Mouse (Mus musculus) heart, embryonic 13.5 days (tissue): Measurements from ENCODE around the gene Ltf. TPM values are rescaled to one million over a fixed set of nuclear protein-coding genes. Genes with fewer than 3 reads are reported as not detected.

ENCODE experiments used
- ATAC-seq: fragments of 200-750 bp; cut with Nextera tagmentation; 2 replicates; pipeline ENCODE4 v1.8.0; 2017; ENCODE audit warnings: moderate TSS enrichment; ENCODE audit not compliant: insufficient number of reproducible peaks, low FRiP score, low TSS enrichment; ENCODE audit errors: extremely low read depth
- H3K27ac ChIP-seq: fragments of 300-500 bp; sonication (generic); replicated peaks from 2 replicates; pipeline ENCODE4 v1.5.1; 2015; ENCODE audit warnings: moderate library complexity, mild to moderate bottlenecking, inconsistent platforms
- H3K27me3 ChIP-seq: fragments of 300-500 bp; sonication (generic); replicated peaks from 2 replicates; pipeline ENCODE4 v1.6.1; 2015; ENCODE audit warnings: mild to moderate bottlenecking, inconsistent platforms
- H3K36me3 ChIP-seq: fragments of 300-500 bp; sonication (generic); 2 replicates; pipeline ENCODE4 v1.6.1; 2015; ENCODE audit warnings: mild to moderate bottlenecking, inconsistent platforms
- H3K4me1 ChIP-seq: fragments of 300-500 bp; sonication (generic); 2 replicates; pipeline ENCODE4 v1.6.1; 2015; ENCODE audit warnings: inconsistent platforms
- H3K4me2 ChIP-seq: fragments of 300-500 bp; sonication (generic); 2 replicates; pipeline ENCODE4 v1.6.1; 2015; ENCODE audit warnings: inconsistent platforms, mild to moderate bottlenecking, moderate library complexity
- H3K4me3 ChIP-seq: fragments of 300-500 bp; sonication (generic); 2 replicates; pipeline ENCODE4 v1.5.1; 2015; ENCODE audit warnings: moderate library complexity, mild to moderate bottlenecking, inconsistent platforms
- H3K9ac ChIP-seq: fragments of 300-500 bp; sonication (generic); 2 replicates; pipeline ENCODE4 v1.6.1; 2015; ENCODE audit warnings: inconsistent platforms, mild to moderate bottlenecking, moderate library complexity
- H3K9me3 ChIP-seq: fragments of 300-500 bp; sonication (generic); 2 replicates; pipeline ENCODE4 v1.6.1; 2016; ENCODE audit warnings: inconsistent platforms
- WGBS: fragments of 180-500 bp; shearing (Covaris S2); methylation state at CpG from one replicate; pipeline ENCODE4 v1.1.7; 2015; ENCODE audit warnings: mixed read lengths; 5-methylcytosine and 5-hydroxymethylcytosine counted together
- polyA plus RNA-seq: library from polyadenylated mRNA; unstranded; fragments of >200 nt; fragmentation: Nextera tagmentation; extraction: Ambion mirVana; gene quantifications from 2 replicates; pipeline ENCODE4 v1.2.1, GENCODE M21; 2015

Gene Ltf
- 1.1 TPM in 2 replicates for polyA plus RNA-seq

GRCm38 (mm10) chr9:111019022-111019421, at the start of gene Ltf:
Gene Ltf, plus strand, starts transcription at chr9:111019271.
- WGBS: 67% methylated on average over 5 of the region's 5 CpGs
- Histone ChIP-seq H3K36me3 (no peaks in the 10 kb centered on the region), H3K4me2 (no peak within 1 kb of the TSS), H3K27me3 (no peaks in the 10 kb centered on the region), H3K4me1 (no peaks in the 10 kb centered on the region), H3K4me3 (no peak within 1 kb of the TSS), H3K9ac (no peak within 1 kb of the TSS), H3K27ac (no peak within 1 kb of the TSS), H3K9me3 (no peaks in the 10 kb centered on the region)
- ATAC-seq: no peak

GRCm38 (mm10) chr9:110979411-110979810, 39.7 kb upstream of the Ltf start:
- no peaks in the 10 kb centered on the region for H3K4me1 ChIP-seq
- no peaks in the 10 kb centered on the region for H3K27me3 ChIP-seq
- 90% methylated on average over 11 of the region's 11 CpGs for WGBS
- H3K36me3 ChIP-seq: no peaks in the 10 kb centered on the region
- ATAC-seq: no peak
- H3K9me3 ChIP-seq: no peaks in the 10 kb centered on the region
- H3K4me3 ChIP-seq: no peak overlapping the region
- no peak overlapping the region for H3K9ac ChIP-seq
- H3K27ac ChIP-seq: no peak overlapping the region
- no peak overlapping the region for H3K4me2 ChIP-seq

- WGBS: 64% methylated on average over 4 of the region's 4 CpGs
- Histone ChIP-seq H3K36me3 (no peaks in the 10 kb centered on the region), H3K4me3 (no peak overlapping the region), H3K27ac (no peak overlapping the region), H3K27me3 (no peaks in the 10 kb centered on the region), H3K9ac (no peak overlapping the region), H3K9me3 (no peaks in the 10 kb centered on the region), H3K4me1 (no peaks in the 10 kb centered on the region), H3K4me2 (no peak overlapping the region)
- ATAC-seq: no peak
Observed at GRCm38 (mm10) chr9:110982351-110982750, 36.7 kb upstream of the Ltf start.

- Histone ChIP-seq H3K9ac (no peak overlapping the region), H3K4me3 (no peak overlapping the region), H3K27ac (no peak overlapping the region), H3K9me3 (no peaks in the 10 kb centered on the region), H3K4me2 (no peak overlapping the region), H3K27me3 (no peaks in the 10 kb centered on the region), H3K36me3 (no peaks in the 10 kb centered on the region), H3K4me1 (0 out of 2 replicates have a peak, but pooled peaks cover 3% of the 10 kb centered on the region)
- ATAC-seq: no peak
- WGBS: 85% methylated on average over 9 of the region's 9 CpGs
Observed at GRCm38 (mm10) chr9:110984096-110984495, 35.0 kb upstream of the Ltf start.

GRCm38 (mm10) chr9:110985541-110985940, 33.5 kb upstream of the Ltf start:
- Histone ChIP-seq H3K27me3 (no peaks in the 10 kb centered on the region), H3K9ac (no peak overlapping the region), H3K4me1 (peaks cover 8% of the 10 kb centered on the region; the same call in 1 of the 2 replicates), H3K4me3 (no peak overlapping the region), H3K4me2 (no peak overlapping the region), H3K27ac (no peak overlapping the region), H3K9me3 (no peaks in the 10 kb centered on the region), H3K36me3 (no peaks in the 10 kb centered on the region)
- ATAC-seq: no peak
- WGBS: 91% methylated on average over 5 of the region's 5 CpGs

GRCm38 (mm10) chr9:110985951-110986350, 33.1 kb upstream of the Ltf start:
- H3K4me1 ChIP-seq: peaks cover 8% of the 10 kb centered on the region; the same call in 1 of the 2 replicates
- no peaks in the 10 kb centered on the region for H3K9me3 ChIP-seq
- no peak overlapping the region for H3K4me3 ChIP-seq
- H3K9ac ChIP-seq: no peak overlapping the region
- no peaks in the 10 kb centered on the region for H3K36me3 ChIP-seq
- no peaks in the 10 kb centered on the region for H3K27me3 ChIP-seq
- 80% methylated on average over 8 of the region's 8 CpGs for WGBS
- H3K27ac ChIP-seq: no peak overlapping the region
- ATAC-seq: no peak
- H3K4me2 ChIP-seq: no peak overlapping the region

GRCm38 (mm10) chr9:110987331-110987730, 31.7 kb upstream of the Ltf start:
- no peak overlapping the region for H3K4me3 ChIP-seq
- no peak overlapping the region for H3K4me2 ChIP-seq
- no peaks in the 10 kb centered on the region for H3K27me3 ChIP-seq
- no peak overlapping the region for H3K9ac ChIP-seq
- no peak for ATAC-seq
- H3K9me3 ChIP-seq: no peaks in the 10 kb centered on the region
- H3K36me3 ChIP-seq: no peaks in the 10 kb centered on the region
- WGBS: 68% methylated on average over 4 of the region's 4 CpGs
- peaks cover 8% of the 10 kb centered on the region; the same call in 1 of the 2 replicates for H3K4me1 ChIP-seq
- no peak overlapping the region for H3K27ac ChIP-seq

GRCm38 (mm10) chr9:110988078-110988477, 31.0 kb upstream of the Ltf start:
- Histone ChIP-seq H3K9ac (no peak overlapping the region), H3K27me3 (no peaks in the 10 kb centered on the region), H3K4me1 (peaks cover 8% of the 10 kb centered on the region; the same call in 1 of the 2 replicates), H3K4me3 (no peak overlapping the region), H3K9me3 (no peaks in the 10 kb centered on the region), H3K4me2 (no peak overlapping the region), H3K27ac (no peak overlapping the region), H3K36me3 (no peaks in the 10 kb centered on the region)
- ATAC-seq: no peak
- 79% methylated on average over 3 of the region's 3 CpGs for WGBS

GRCm38 (mm10) chr9:110989141-110989540, 29.9 kb upstream of the Ltf start:
- no peaks in the 10 kb centered on the region for H3K36me3 ChIP-seq
- H3K9ac ChIP-seq: no peak overlapping the region
- H3K4me1 ChIP-seq: peaks cover 8% of the 10 kb centered on the region; the same call in 1 of the 2 replicates
- no peak for ATAC-seq
- no peaks in the 10 kb centered on the region for H3K9me3 ChIP-seq
- no peak overlapping the region for H3K27ac ChIP-seq
- H3K4me2 ChIP-seq: no peak overlapping the region
- H3K4me3 ChIP-seq: no peak overlapping the region
- 53% methylated on average over 4 of the region's 4 CpGs for WGBS
- H3K27me3 ChIP-seq: no peaks in the 10 kb centered on the region

- ATAC-seq: no peak
- H3K9ac ChIP-seq: no peak overlapping the region
- peaks cover 8% of the 10 kb centered on the region; the same call in 1 of the 2 replicates for H3K4me1 ChIP-seq
- H3K27ac ChIP-seq: no peak overlapping the region
- 76% methylated on average over 2 of the region's 2 CpGs for WGBS
- H3K36me3 ChIP-seq: no peaks in the 10 kb centered on the region
- H3K4me2 ChIP-seq: no peak overlapping the region
- H3K4me3 ChIP-seq: no peak overlapping the region
- H3K27me3 ChIP-seq: no peaks in the 10 kb centered on the region
- no peaks in the 10 kb centered on the region for H3K9me3 ChIP-seq
Observed at GRCm38 (mm10) chr9:110989543-110989942, 29.5 kb upstream of the Ltf start.

- WGBS: 49% methylated on average over 6 of the region's 6 CpGs
- no peak for ATAC-seq
Observed at GRCm38 (mm10) chr9:110990204-110990603, 28.9 kb upstream of the Ltf start, which contains the start of gene Rtp3. Gene Rtp3, minus strand, starts transcription at chr9:110990583.

GRCm38 (mm10) chr9:110993281-110993709, 25.8 kb upstream of the Ltf start:
- no peak overlapping the region for H3K27ac ChIP-seq
- no peaks in the 10 kb centered on the region for H3K9me3 ChIP-seq
- peaks cover 8% of the 10 kb centered on the region; the same call in 1 of the 2 replicates for H3K4me1 ChIP-seq
- no peak overlapping the region for H3K4me2 ChIP-seq
- ATAC-seq: no peak
- H3K4me3 ChIP-seq: no peak overlapping the region
- no peak overlapping the region for H3K9ac ChIP-seq
- 39% methylated on average over 3 of the region's 3 CpGs for WGBS
- H3K36me3 ChIP-seq: no peaks in the 10 kb centered on the region
- no peaks in the 10 kb centered on the region for H3K27me3 ChIP-seq

More at GRCm38 (mm10) chr9:110990204-110990603, 28.9 kb upstream of the Ltf start, which contains the start of gene Rtp3:
- Histone ChIP-seq H3K27me3 (no peaks in the 10 kb centered on the region), H3K36me3 (no peaks in the 10 kb centered on the region), H3K4me3 (no peak within 1 kb of the TSS), H3K9ac (no peak within 1 kb of the TSS), H3K9me3 (no peaks in the 10 kb centered on the region), H3K4me2 (no peak within 1 kb of the TSS), H3K27ac (no peak within 1 kb of the TSS), H3K4me1 (peaks cover 8% of the 10 kb centered on the region; the same call in 1 of the 2 replicates)
